Mouse (Mus musculus): ENCODE measurements around the gene Fam169a. TPM values are rescaled to one million over a fixed set of nuclear protein-coding genes. Genes with fewer than 3 reads are reported as not detected.

Gene Fam169a
- total RNA-seq, 1 experiment from 2014 or later: 1.7 TPM

DNA sequence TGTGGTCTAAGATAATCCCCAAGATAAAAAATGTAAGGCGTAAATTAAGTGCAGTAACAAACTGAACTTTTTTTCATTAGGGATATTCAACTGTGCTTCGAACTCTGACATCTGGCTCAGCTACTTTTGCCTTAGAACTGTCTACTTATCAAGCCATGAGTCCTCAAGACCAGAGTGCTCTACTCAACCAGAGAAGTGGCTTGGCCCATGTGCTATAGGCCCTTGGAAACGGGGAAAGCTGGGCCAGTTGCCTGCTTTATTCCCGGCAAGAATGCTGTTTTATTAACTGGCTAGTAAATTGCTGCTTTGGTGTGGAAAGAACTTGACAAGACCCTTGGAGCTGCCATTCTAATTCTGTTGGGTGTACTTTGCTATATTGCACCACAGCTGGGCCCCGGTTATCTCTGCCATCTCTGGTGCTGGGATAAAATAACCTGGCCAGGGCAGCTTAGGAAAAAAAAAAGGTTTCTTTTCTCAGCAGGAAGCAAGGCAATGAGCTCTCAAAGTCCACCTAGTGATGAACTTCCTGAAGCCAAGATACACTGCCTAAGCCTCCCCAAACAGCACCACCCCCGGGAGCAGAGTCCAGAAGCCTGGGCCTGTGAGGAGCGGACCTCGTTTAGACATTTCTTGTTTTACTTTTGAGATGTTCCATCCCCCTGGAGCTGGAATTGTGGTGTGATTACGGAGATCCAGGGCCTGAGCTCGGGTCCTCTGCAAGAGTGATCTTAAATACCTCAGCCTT, 108.6 kb downstream of the Fam169a start:
- ATAC-seq (replicated peaks; ENCODE audit: low read depth, poor library complexity, severe bottlenecking): no peak

DNA sequence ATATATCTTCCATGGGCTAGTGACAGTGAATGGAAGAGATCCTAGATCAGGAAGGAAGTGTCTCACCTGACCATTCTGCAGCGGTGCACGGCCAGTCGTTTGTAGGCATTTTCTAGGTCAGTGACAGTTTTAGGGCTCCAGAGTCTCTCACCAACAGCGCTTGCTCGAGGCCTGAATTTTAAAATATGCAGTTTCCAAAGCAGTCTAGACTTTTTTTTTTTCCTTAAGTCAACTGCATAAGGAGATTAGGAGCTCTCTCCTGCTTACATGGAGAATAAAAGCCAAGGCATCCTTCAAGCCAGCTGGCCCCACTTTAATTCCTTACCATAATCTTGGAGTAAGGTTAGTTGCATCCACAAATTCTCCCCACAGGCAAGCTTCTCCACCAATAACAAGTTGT, 109.6 kb downstream of the Fam169a start:
- ATAC-seq (replicated peaks; ENCODE audit: low read depth, poor library complexity, severe bottlenecking): no peak

- no peak for ATAC-seq (replicated peaks; ENCODE audit: low read depth, poor library complexity, severe bottlenecking)
Observed at GRCm38 (mm10) chr13:97178943-97179342, 111.9 kb downstream of the Fam169a start.

- no peak for ATAC-seq (replicated peaks; ENCODE audit: low read depth, poor library complexity, severe bottlenecking)
Observed at GRCm38 (mm10) chr13:97180113-97180828, 113.2 kb downstream of the Fam169a start.

Other genes starting within 250 kb of the Fam169a start
- 0.68 and 1.5 TPM in 2 replicates for gene Gcnt4, start 142.6 kb upstream of the Fam169a start, total RNA-seq (2017)
- not detected in 2 replicates for gene 1700029F12Rik, start 32.9 kb upstream of the Fam169a start, total RNA-seq (2017)
- 1.4 and 2.0 TPM in 2 replicates for gene Gm6169, start 32.0 kb downstream of the Fam169a start, total RNA-seq (2017)
- 25.8 and 29.2 TPM in 2 replicates for gene Gfm2, start 70.7 kb downstream of the Fam169a start, total RNA-seq (2017)
- 369 and 425 TPM in 2 replicates for gene Nsa2, start 70.7 kb downstream of the Fam169a start, total RNA-seq (2017)
- gene Hexb, start 131.1 kb downstream of the Fam169a start, total RNA-seq (2017): 29.5 and 30.5 TPM in 2 replicates
- gene Enc1, start 173.8 kb downstream of the Fam169a start, total RNA-seq (2017): 2.4 and 4.8 TPM in 2 replicates